In the genomic region with DNA sequence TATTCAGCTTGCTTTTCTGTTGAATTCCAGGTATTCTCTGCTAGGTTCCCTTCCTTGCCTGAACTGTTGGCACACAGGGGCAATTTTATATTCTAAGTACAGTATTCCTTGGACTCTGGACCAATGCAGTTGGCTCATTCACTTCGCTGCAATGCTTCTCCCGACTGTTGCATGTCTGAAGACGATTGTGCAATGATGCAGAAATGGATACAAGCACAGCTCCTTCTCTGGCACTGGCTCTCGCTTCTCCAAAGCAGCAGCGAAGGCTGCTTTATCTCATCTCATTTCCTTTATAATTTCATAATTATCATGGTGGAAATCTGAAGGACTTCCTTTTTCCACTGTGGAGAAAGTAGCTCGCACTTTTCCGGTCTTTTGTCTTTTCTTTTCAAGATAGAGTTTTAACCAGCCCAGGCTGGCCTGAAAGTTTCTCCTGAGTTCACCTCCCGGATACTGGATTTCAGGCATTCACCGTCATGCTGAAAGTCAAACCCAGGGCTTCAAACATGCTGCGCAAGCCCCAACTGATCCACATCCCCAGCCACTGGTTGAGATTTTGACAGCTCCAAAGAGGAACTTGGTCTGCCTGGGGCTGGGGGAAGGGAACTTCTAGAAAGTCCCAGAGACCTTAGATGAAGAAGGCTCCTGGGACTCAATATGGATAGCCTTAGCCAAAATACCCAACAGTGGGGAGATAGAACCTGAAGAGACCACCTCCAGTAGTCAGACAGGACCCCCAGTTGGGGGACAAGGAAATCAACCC, we compare ENCODE assay signal across 8 mouse cellular contexts. TPM values are rescaled to one million over a fixed set of nuclear protein-coding genes. Genes with fewer than 3 reads are reported as not detected.
DNase-seq lines count a peak whose midpoint lies in the region; ATAC-seq and TF ChIP-seq lines count a peak whose summit lies in the region.
"Had no signal": no experiment of that assay in that cellular context is flagged by ENCODE, and none has a peak within 500 bp of the region (broad histone marks: within the 10 kb centered on the region; RNA-seq: fewer than 3 reads in every experiment).

No protein-coding gene starts in this region.

- H3K27ac ChIP-seq in kidney, adult 2 months (ENCODE audit: insufficient read depth, low read depth, low read length): no peak overlapping the region
- H3K27ac ChIP-seq in kidney, embryonic 15.5 days: no peak overlapping the region
- peak overlapping the region; percentile 85 for H3K27ac ChIP-seq in bone marrow macrophage, adult 2 months (ENCODE audit: insufficient read depth, low read depth, low read length)
- H3K27ac ChIP-seq in macrophage: peak overlapping the region; percentile 88

- no peak overlapping the region for H3K9ac ChIP-seq in kidney, embryonic 15.5 days

- TF ChIP-seq CTCF in kidney, adult 2 months (conservative IDR thresholded peaks at IDR 0.05; ENCODE audit: insufficient read depth, insufficient read length, low read depth, low read length): no peak
- TF ChIP-seq CTCF in bone marrow macrophage, adult 2 months (IDR thresholded peaks at IDR 0.05; ENCODE audit: low read depth, low read length): no peak

- 55% methylated on average over 10 of the region's 10 CpGs for WGBS in kidney, adult 2 months
- 82% methylated on average over 10 of the region's 10 CpGs for WGBS in kidney, embryonic 15.5 days
- 1% methylated on average over 10 of the region's 10 CpGs for WGBS in macrophage (ENCODE audit: missing documents)

- TF ChIP-seq POLR2A in kidney, adult 2 months (IDR thresholded peaks at IDR 0.05; ENCODE audit: low read depth, low read length): no peak
- TF ChIP-seq POLR2A in bone marrow macrophage, adult 2 months (IDR thresholded peaks at IDR 0.05; ENCODE audit: borderline replicate concordance, low read depth, low read length): no peak

- intact Hi-C loops in heart, postnatal 14 days (cut with DNase I): no loop called here

- no peak overlapping the region for H3K4me3 ChIP-seq in kidney, adult 2 months (ENCODE audit: insufficient read depth, low read depth, low read length)
- H3K4me3 ChIP-seq in kidney, embryonic 15.5 days (replicated peaks): no peak overlapping the region
- H3K4me3 ChIP-seq in bone marrow macrophage, adult 2 months (ENCODE audit: insufficient read depth, low read length): peak overlapping the region; percentile 38
- peak overlapping the region; percentile 16; the same call in 1 of the 2 replicates for H3K4me3 ChIP-seq in macrophage (ENCODE audit: inconsistent target)

- peak; percentile 62 for DNase-seq in kidney, adult 2 months
- peak; percentile 8 to 9 for DNase-seq in heart, postnatal 14 days
- no peak for DNase-seq in yolk sac, embryonic 10.5 days (ENCODE audit: low spot score)
- no peak for DNase-seq in urinary bladder, postnatal 4 days (ENCODE audit: low spot score in 2 of 2)

- no peaks in the 10 kb centered on the region; the same call in 1 of the 2 replicates for H3K27me3 ChIP-seq in kidney, adult 2 months (replicated peaks; ENCODE audit: control insufficient read depth, insufficient read depth, low read length)
- no peaks in the 10 kb centered on the region for H3K27me3 ChIP-seq in kidney, embryonic 15.5 days

- H3K79me2 ChIP-seq in macrophage (ENCODE audit: inconsistent target): no peaks in the 10 kb centered on the region

- H3K9me3 ChIP-seq in kidney, embryonic 15.5 days (replicated peaks): no peaks in the 10 kb centered on the region

- ATAC-seq in kidney, embryonic 15.5 days (replicated peaks; ENCODE audit: low FRiP score): no peak
- ATAC-seq: hindbrain, embryonic 16.5 days had no signal

- no peaks in the 10 kb centered on the region for H3K4me1 ChIP-seq in kidney, adult 2 months (ENCODE audit: control insufficient read depth, insufficient read depth, low read length)
- H3K4me1 ChIP-seq in kidney, embryonic 15.5 days: no peaks in the 10 kb centered on the region
- peaks cover 14% of the 10 kb centered on the region for H3K4me1 ChIP-seq in bone marrow macrophage, adult 2 months (ENCODE audit: control insufficient read depth, insufficient read depth, low read length)

- no peaks in the 10 kb centered on the region for H3K36me3 ChIP-seq in kidney, adult 2 months (ENCODE audit: control insufficient read depth, insufficient read depth, low read length)
- H3K36me3 ChIP-seq in kidney, embryonic 15.5 days: no peaks in the 10 kb centered on the region
- no peaks in the 10 kb centered on the region for H3K36me3 ChIP-seq in macrophage (ENCODE audit: inconsistent target)

- H3K4me2 ChIP-seq in kidney, embryonic 15.5 days: no peak overlapping the region

RNA-seq across cellular contexts. Expression of gene Akirin2, which starts 55.6 kb away (rescaled TPM):
- polyA plus RNA-seq in kidney, adult 2 months (2012; rRNA removed): 24.6 and 25.6 TPM in 2 replicates
- polyA plus RNA-seq in kidney, embryonic 15.5 days (2015; fragmentation: Nextera tagmentation; extraction: Ambion mirVana): 59.3 and 65.1 TPM in 2 replicates
- 79.2 and 86.0 TPM in 2 replicates for polyA plus RNA-seq in bone marrow macrophage, adult 2 months (2012; ENCODE audit: insufficient read depth, insufficient read length, missing spikeins)
- 10 to 100 TPM; 55.5 to 56.6 TPM for total RNA-seq in heart, postnatal 14 days (2021)
- 10 to 100 TPM in 25 of 26 experiments, 1 to 10 TPM in 1; 9.9 to 70.0 (median 33.3) TPM for total RNA-seq in macrophage (2018; cell fraction: chromatin; rRNA removed)
- 10 to 100 TPM; 35.2 to 51.6 (median 45.6) TPM for total RNA-seq in macrophage (2018; cell fraction: cytosol; rRNA removed)
- 10 to 100 TPM; 16.8 to 68.4 (median 33.6) TPM for total RNA-seq in macrophage (2018; cell fraction: nucleus; rRNA removed)
- polyA plus RNA-seq in macrophage (2018): 39.2 to 44.3 TPM (median 43.4 TPM) in 3 replicates

Comparison
In these comparisons a context has a peak if more than half of its experiments do, and no peak if none do; other contexts are left out.
1. DNase-seq: peak in kidney, adult 2 months (single experiment) and heart, postnatal 14 days (2 of 2); none in yolk sac, embryonic 10.5 days (single experiment) and urinary bladder, postnatal 4 days (0 of 2).
2. H3K27ac ChIP-seq: peak in bone marrow macrophage, adult 2 months (single experiment) and macrophage (single experiment); none in kidney, adult 2 months (single experiment) and kidney, embryonic 15.5 days (single experiment).
3. H3K4me3 ChIP-seq: peak in bone marrow macrophage, adult 2 months (single experiment) and macrophage (single experiment); none in kidney, adult 2 months (single experiment) and kidney, embryonic 15.5 days (single experiment).